Mouse (Mus musculus) thymus, adult 2 months (tissue): ENCODE results near the gene Gtf3a.

Experiments used
- CTCF ChIP-seq: fragments of 200-500 bp; IDR thresholded peaks from 2 replicates; pipeline ENCODE4 v1.5.1; 2012; ENCODE audit warnings: mild to moderate bottlenecking, control low read depth, low read length, moderate library complexity, borderline replicate concordance; ENCODE audit not compliant: control insufficient read depth, poor library complexity, insufficient read depth; ENCODE audit errors: extremely low read depth
- POLR2A ChIP-seq: fragments of 200-500 bp; IDR thresholded peaks from 2 replicates; pipeline ENCODE4 v1.6.1; 2012; ENCODE audit warnings: mild to moderate bottlenecking, low read length, control low read depth, moderate library complexity; ENCODE audit not compliant: control insufficient read depth, poor library complexity, insufficient read depth; ENCODE audit errors: extremely low read depth

- TF ChIP-seq POLR2A (no peak), CTCF (no peak)
Observed at GRCm38 (mm10) chr5:146987588-146987987, 39.1 kb downstream of the Gtf3a start.
